Comparison of ENCODE assay signal across 21 mouse cellular contexts in genomic region chr13:19514844-19515555, GRCm38 (mm10).
DNase-seq lines count a peak whose midpoint lies in the region; ATAC-seq and TF ChIP-seq lines count a peak whose summit lies in the region.
"Had no signal": no experiment of that assay in that cellular context is flagged by ENCODE, and none has a peak within 500 bp of the region (broad histone marks: within the 10 kb centered on the region; RNA-seq: fewer than 3 reads in every experiment).

No protein-coding gene starts in this region.

- H3K4me1 ChIP-seq in liver, embryonic 11.5 days (replicated peaks; ENCODE audit: control insufficient read depth, insufficient read depth, low read length), result no peaks in the 10 kb centered on the region; the same call in 1 of the 2 replicates
- peaks cover 16% of the 10 kb centered on the region for H3K4me1 ChIP-seq in liver, embryonic 13.5 days (replicated peaks)
- H3K4me1 ChIP-seq in liver, postnatal 0 days (ENCODE audit: insufficient read depth), result no peaks in the 10 kb centered on the region
- H3K4me1 ChIP-seq in cerebellum, adult 2 months (ENCODE audit: control insufficient read depth, insufficient read depth, low read length), result no peaks in the 10 kb centered on the region
- H3K4me1 ChIP-seq: embryonic facial prominence, embryonic 15.5 days; forebrain, embryonic 15.5 days; heart, embryonic 10.5 days; hindbrain, embryonic 13.5 days had no signal

- TF ChIP-seq CTCF in liver, postnatal 0 days (IDR thresholded peaks at IDR 0.05; ENCODE audit: low read depth), result no peak
- TF ChIP-seq CTCF in cerebellum, adult 2 months (IDR thresholded peaks at IDR 0.05; ENCODE audit: borderline replicate concordance, insufficient read depth, low read depth, low read length), result no peak

- peak; percentile 97 for TF ChIP-seq EP300 in liver, postnatal 0 days (IDR thresholded peaks at IDR 0.05; ENCODE audit: low read depth)

- ATAC-seq in liver, embryonic 11.5 days (replicated peaks; ENCODE audit: low FRiP score), result peak; percentile 90
- ATAC-seq in liver, embryonic 13.5 days (ENCODE audit: low read depth), result peak; percentile 92
- ATAC-seq in liver, postnatal 0 days, result peak; percentile 58
- ATAC-seq: forebrain, embryonic 15.5 days; hindbrain, postnatal 0 days had no signal

- DNase-seq in liver, embryonic 11.5 days (ENCODE audit: low spot score), result no peak
- DNase-seq in liver, result no peak
- DNase-seq in liver, embryonic 13.5 days, result no peak
- no peak for DNase-seq in liver, postnatal 0 days
- no peak for DNase-seq in cerebellum, adult 18-20 months
- DNase-seq in cerebellum, adult 8-10 months, result no peak
- no peak for DNase-seq in cerebellum, adult 2 months
- DNase-seq: adrenal gland, adult 2 months; adrenal gland, postnatal 36 days; cerebellum, adult 11 months; cerebellum, postnatal 10 days; embryo, embryonic 11 days; gastrocnemius, postnatal 10 days; heart, adult 18-20 months; heart, postnatal 10 days had no signal

- H3K27me3 ChIP-seq in liver, embryonic 11.5 days (replicated peaks; ENCODE audit: control insufficient read depth, insufficient read depth, low read length), result no peaks in the 10 kb centered on the region
- H3K27me3 ChIP-seq in liver, embryonic 13.5 days, result no peaks in the 10 kb centered on the region
- no peaks in the 10 kb centered on the region for H3K27me3 ChIP-seq in liver, postnatal 0 days (ENCODE audit: insufficient read depth, low read length)
- no peaks in the 10 kb centered on the region for H3K27me3 ChIP-seq in cerebellum, adult 2 months (ENCODE audit: control insufficient read depth, insufficient read depth, low read length)
- H3K27me3 ChIP-seq: embryonic facial prominence, embryonic 15.5 days; forebrain, embryonic 15.5 days; hindbrain, embryonic 13.5 days had no signal

- WGBS in liver, embryonic 11.5 days, result 38% methylated on average over 3 of the region's 3 CpGs
- 22% methylated on average over 3 of the region's 3 CpGs for WGBS in liver, embryonic 13.5 days (ENCODE audit: insufficient replicate concordance)
- 49% methylated on average over 3 of the region's 3 CpGs for WGBS in liver, postnatal 0 days (ENCODE audit: insufficient replicate concordance)
- 75% methylated on average over 3 of the region's 3 CpGs for WGBS in cerebellum, adult 2 months

- H3K9me3 ChIP-seq in liver, embryonic 11.5 days (ENCODE audit: control insufficient read depth, low read length), result no peaks in the 10 kb centered on the region
- no peaks in the 10 kb centered on the region for H3K9me3 ChIP-seq in liver, embryonic 13.5 days (replicated peaks)
- H3K9me3 ChIP-seq in liver, postnatal 0 days (ENCODE audit: low read length), result no peaks in the 10 kb centered on the region
- H3K9me3 ChIP-seq: forebrain, embryonic 15.5 days; heart, embryonic 10.5 days; hindbrain, embryonic 13.5 days had no signal

- no peak overlapping the region for H3K4me2 ChIP-seq in liver, embryonic 11.5 days
- no peak overlapping the region for H3K4me2 ChIP-seq in liver, embryonic 13.5 days
- no peak overlapping the region for H3K4me2 ChIP-seq in liver, postnatal 0 days (ENCODE audit: low read depth, low read length)
- H3K4me2 ChIP-seq: embryonic facial prominence, embryonic 15.5 days; forebrain, embryonic 15.5 days; hindbrain, embryonic 13.5 days had no signal

- H3K4me3 ChIP-seq in liver, embryonic 11.5 days (ENCODE audit: low read depth, low read length), result no peak overlapping the region
- H3K4me3 ChIP-seq in liver, embryonic 13.5 days (replicated peaks), result no peak overlapping the region
- H3K4me3 ChIP-seq in liver, postnatal 0 days (ENCODE audit: low read depth, low read length), result no peak overlapping the region
- no peak overlapping the region for H3K4me3 ChIP-seq in cerebellum, adult 2 months (replicated peaks; ENCODE audit: insufficient read depth, low read depth, low read length)
- H3K4me3 ChIP-seq: embryonic facial prominence, embryonic 15.5 days; erythroblast, embryonic 14.5 days; forebrain, embryonic 15.5 days; heart, embryonic 10.5 days; hindbrain, embryonic 13.5 days had no signal

- H3K27ac ChIP-seq in liver, embryonic 11.5 days (ENCODE audit: low read depth, low read length), result no peak overlapping the region
- peak overlapping the region; percentile 15; the same call in 1 of the 2 replicates for H3K27ac ChIP-seq in liver, embryonic 13.5 days
- no peak overlapping the region for H3K27ac ChIP-seq in liver, postnatal 0 days (ENCODE audit: low read depth)
- H3K27ac ChIP-seq in cerebellum, adult 2 months (ENCODE audit: insufficient read depth, low read length), result no peak overlapping the region
- H3K27ac ChIP-seq: embryonic facial prominence, embryonic 15.5 days; forebrain, embryonic 15.5 days; heart, embryonic 10.5 days; hindbrain, embryonic 13.5 days; hindbrain, postnatal 0 days had no signal

- no peaks in the 10 kb centered on the region for H3K36me3 ChIP-seq in liver, embryonic 11.5 days (ENCODE audit: control insufficient read depth, insufficient read depth, low read length)
- H3K36me3 ChIP-seq in liver, embryonic 13.5 days, result no peaks in the 10 kb centered on the region
- H3K36me3 ChIP-seq in liver, postnatal 0 days (replicated peaks; ENCODE audit: insufficient read depth, low read length), result no peaks in the 10 kb centered on the region
- H3K36me3 ChIP-seq: embryonic facial prominence, embryonic 15.5 days; forebrain, embryonic 15.5 days; heart, embryonic 10.5 days; hindbrain, embryonic 13.5 days had no signal

- no peak overlapping the region for H3K9ac ChIP-seq in liver, embryonic 11.5 days (ENCODE audit: low read depth, low read length)
- no peak overlapping the region for H3K9ac ChIP-seq in liver, embryonic 13.5 days
- no peak overlapping the region for H3K9ac ChIP-seq in liver, postnatal 0 days (replicated peaks)
- H3K9ac ChIP-seq: embryonic facial prominence, embryonic 15.5 days; forebrain, embryonic 15.5 days; hindbrain, embryonic 13.5 days had no signal

- TF ChIP-seq POLR2A in cerebellum, adult 2 months (IDR thresholded peaks at IDR 0.05; ENCODE audit: borderline replicate concordance, insufficient read depth, low read length), result no peak
